Mouse (Mus musculus): ENCODE measurements at regions not wholly inside any gene's neighbourhood (a gene's known extent, or its start where the extent isn't known, plus 50 kb on each side); places are given as distances from the start of the nearest gene placed in this dataset.

DNA sequence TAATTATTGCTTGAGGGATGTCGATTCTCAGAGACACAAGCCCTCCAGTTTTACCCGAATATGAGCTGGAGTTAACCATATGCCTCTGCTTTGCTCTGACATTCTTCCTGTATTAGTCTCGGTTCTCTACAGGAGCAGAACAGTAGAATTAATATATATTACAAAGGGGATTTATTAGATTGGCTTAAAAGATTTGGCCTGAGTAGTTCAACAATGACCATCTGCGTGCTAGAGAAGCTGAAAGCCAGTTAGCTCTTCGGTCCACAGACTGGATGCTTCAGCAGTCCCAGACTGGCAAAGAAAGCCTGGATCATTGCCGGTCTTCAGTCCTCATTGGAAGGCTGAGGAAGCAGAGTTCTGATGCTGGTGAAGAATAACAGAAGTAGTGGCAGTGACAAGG, 100.4 kb upstream of the Gm9747 start:
- ATAC-seq (ENCODE audit: low FRiP score), result peak; percentile 14; the same call in 1 of the 2 replicates
- 58% methylated on average over 6 of the region's 6 CpGs for WGBS
- no peak overlapping the region for H3K4me2 ChIP-seq
- no peak overlapping the region for H3K4me3 ChIP-seq (replicated peaks)
- H3K4me1 ChIP-seq, result peaks cover 8% of the 10 kb centered on the region
- H3K27me3 ChIP-seq, result no peaks in the 10 kb centered on the region; the same call in 1 of the 2 replicates
- no peaks in the 10 kb centered on the region for H3K36me3 ChIP-seq (replicated peaks)
- H3K9ac ChIP-seq, result no peak overlapping the region
- H3K27ac ChIP-seq, result no peak overlapping the region
- no peaks in the 10 kb centered on the region for H3K9me3 ChIP-seq

DNA sequence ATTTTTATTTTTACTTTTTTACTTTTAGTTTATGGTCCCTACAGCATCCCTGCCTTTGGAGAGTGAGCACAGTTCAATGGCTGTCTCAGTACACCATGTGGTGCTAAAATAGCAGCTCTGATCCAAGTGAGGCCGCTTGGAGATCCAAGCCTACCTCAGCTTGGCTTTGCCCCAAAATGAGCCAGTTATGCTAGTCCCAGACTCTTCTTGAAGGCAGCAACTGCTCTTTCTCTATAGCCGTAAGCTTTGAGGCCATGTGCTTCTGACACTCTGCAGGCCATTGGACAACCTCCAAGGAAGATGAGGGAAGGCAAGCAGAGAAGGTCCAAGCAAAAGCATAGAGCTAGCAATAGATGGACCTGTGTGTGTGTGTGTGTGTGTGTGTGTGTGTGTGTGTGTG, 98.0 kb upstream of the Gm9747 start:
- Histone ChIP-seq H3K9ac (no peak overlapping the region), H3K4me1 (peaks cover 4% of the 10 kb centered on the region), H3K4me2 (no peak overlapping the region), H3K27me3 (no peaks in the 10 kb centered on the region), H3K9me3 (no peaks in the 10 kb centered on the region), H3K4me3 (replicated peaks) (no peak overlapping the region), H3K27ac (no peak overlapping the region), H3K36me3 (replicated peaks) (no peaks in the 10 kb centered on the region)
- no peak for ATAC-seq (ENCODE audit: low FRiP score)
- WGBS, result 93% methylated on average over 2 of the region's 2 CpGs

DNA sequence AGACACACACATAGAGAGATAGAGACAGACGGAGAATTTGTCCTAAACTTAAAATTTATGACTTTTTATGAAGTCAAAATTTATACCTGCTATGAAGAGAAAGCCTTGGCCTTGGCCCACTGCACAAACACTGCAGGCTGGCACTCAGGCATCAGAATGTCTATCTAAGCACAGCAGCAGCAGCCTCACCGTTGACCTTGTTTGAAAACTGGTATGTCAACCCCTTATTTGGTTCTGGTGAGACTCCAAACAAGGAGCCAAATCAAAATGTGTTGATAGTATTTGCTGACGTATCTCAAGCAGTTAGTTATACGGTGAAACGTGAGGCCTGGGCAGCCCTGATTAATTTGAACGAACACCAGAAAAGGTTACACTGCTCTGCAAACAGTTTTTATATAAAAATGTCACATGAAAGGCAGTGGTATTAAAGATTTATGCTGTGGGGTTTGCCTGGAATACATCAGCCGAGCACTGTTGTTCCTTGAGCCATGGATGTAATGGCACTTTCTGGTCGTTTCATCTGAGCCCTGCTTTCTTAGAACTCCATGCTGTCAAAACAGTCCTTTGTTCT, 97.1 kb upstream of the Gm9747 start:
- no peak for ATAC-seq (ENCODE audit: low FRiP score)
- Histone ChIP-seq H3K27me3 (no peaks in the 10 kb centered on the region), H3K27ac (no peak overlapping the region), H3K4me3 (replicated peaks) (no peak overlapping the region), H3K4me2 (no peak overlapping the region), H3K4me1 (peaks cover 4% of the 10 kb centered on the region; the same call in 1 of the 2 replicates), H3K9me3 (no peaks in the 10 kb centered on the region), H3K36me3 (replicated peaks) (no peaks in the 10 kb centered on the region), H3K9ac (no peak overlapping the region)
- WGBS, result 68% methylated on average over 8 of the region's 8 CpGs

DNA sequence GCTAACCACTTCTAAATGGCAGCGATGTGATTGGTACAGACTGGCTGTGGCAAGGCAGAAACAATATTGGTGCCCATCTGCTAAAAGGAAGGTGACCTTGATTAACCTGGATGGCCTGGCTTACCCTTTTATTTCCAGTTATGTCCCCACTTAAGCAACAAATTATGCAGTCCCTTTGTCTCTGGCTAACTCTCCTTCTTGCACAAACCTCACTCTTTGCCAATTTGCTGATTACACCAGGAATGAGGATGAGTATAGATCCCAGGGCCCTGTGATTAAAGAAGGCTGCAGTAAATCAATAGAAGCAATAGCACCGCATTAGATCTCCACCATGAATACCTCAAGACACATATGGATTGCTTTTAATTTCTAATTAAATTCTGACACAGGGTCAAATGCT, 87.7 kb upstream of the Gm9747 start:
- 0 out of 2 replicates have a peak, but pooled peaks cover 3% of the 10 kb centered on the region for H3K4me1 ChIP-seq
- H3K9ac ChIP-seq, result no peak overlapping the region
- no peak overlapping the region for H3K4me2 ChIP-seq
- WGBS, result 88% methylated on average over 2 of the region's 2 CpGs
- ATAC-seq (ENCODE audit: low FRiP score), result no peak
- H3K36me3 ChIP-seq (replicated peaks), result no peaks in the 10 kb centered on the region
- no peaks in the 10 kb centered on the region for H3K27me3 ChIP-seq
- H3K4me3 ChIP-seq (replicated peaks), result no peak overlapping the region
- H3K9me3 ChIP-seq, result no peaks in the 10 kb centered on the region
- no peak overlapping the region for H3K27ac ChIP-seq

DNA sequence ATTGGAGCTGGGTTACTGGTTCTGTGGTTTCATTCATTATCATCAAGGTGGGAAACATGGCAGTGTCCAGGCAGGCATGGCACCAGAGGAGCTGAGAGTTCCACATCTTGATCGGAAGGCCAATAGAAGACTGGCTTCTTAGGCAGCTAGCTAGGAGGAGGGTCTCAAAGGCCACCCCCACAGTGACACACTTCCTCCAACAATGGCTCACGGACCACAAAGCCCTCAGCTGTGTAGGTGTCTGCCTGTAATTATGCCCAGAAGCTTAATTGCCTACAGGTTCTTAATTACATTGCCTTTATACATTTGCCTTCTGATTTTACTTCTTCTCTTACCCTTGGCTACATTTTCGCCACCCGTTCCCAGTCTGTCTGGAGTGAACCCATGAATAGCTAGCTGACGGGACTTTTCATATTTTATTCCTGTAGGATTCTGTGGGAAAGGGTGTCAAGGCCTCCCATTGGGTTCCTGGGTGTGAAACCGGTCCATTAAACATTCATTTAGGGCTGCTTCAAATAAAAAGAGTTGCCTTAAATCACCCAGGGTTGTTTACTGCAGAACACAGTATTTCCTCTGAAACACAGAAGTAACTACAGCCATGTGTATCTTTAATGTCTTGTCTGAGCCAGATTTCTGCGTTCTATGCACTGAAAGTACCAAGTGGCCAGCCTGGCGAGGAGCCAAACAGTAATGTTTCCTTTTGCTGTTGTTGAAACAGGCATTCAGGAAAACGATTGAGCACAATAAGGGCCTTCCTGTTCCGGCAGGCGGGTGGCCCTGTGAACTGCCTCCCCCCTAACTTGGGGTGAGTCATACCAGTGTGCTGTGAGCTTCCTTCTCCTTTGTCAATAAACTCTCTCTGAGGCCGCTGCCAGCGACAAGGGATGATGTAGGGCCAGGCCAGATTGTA, 82.4 kb upstream of the Gm9747 start:
- no peak overlapping the region for H3K4me3 ChIP-seq (replicated peaks)
- WGBS, result 44% methylated on average over 13 of the region's 13 CpGs
- no peaks in the 10 kb centered on the region for H3K9me3 ChIP-seq
- no peaks in the 10 kb centered on the region for H3K36me3 ChIP-seq (replicated peaks)
- no peak overlapping the region for H3K27ac ChIP-seq
- H3K27me3 ChIP-seq, result 0 out of 2 replicates have a peak, but pooled peaks cover 2% of the 10 kb centered on the region
- peaks cover 12% of the 10 kb centered on the region; the same call in 1 of the 2 replicates for H3K4me1 ChIP-seq
- peak; percentile 87 for ATAC-seq (ENCODE audit: low FRiP score)
- H3K4me2 ChIP-seq, result no peak overlapping the region
- H3K9ac ChIP-seq, result no peak overlapping the region

DNA sequence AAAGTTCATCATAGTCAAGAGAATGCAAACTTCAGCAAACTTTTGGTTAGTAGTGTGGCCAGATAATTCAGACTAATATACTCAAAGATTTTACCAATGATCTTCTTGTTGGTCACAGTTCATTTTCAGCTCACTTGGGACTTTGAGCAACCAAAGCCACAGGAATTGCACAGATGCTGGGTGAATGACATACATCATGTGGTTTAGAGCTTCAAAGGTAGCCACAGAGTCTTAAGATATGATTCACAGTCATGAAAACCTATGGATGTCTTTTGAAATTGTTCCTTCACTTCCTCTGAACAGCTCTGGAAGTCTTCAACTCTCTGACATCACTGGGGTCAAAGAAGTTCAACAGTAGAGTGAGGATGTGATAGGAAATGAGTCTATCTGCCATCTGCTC, 77.0 kb upstream of the Gm9747 start:
- Histone ChIP-seq H3K9ac (no peak overlapping the region), H3K27ac (no peak overlapping the region), H3K4me2 (no peak overlapping the region), H3K27me3 (0 out of 2 replicates have a peak, but pooled peaks cover 2% of the 10 kb centered on the region), H3K9me3 (no peaks in the 10 kb centered on the region), H3K4me3 (replicated peaks) (no peak overlapping the region), H3K4me1 (0 out of 2 replicates have a peak, but pooled peaks cover 1% of the 10 kb centered on the region), H3K36me3 (replicated peaks) (no peaks in the 10 kb centered on the region)
- ATAC-seq (ENCODE audit: low FRiP score), result no peak

DNA sequence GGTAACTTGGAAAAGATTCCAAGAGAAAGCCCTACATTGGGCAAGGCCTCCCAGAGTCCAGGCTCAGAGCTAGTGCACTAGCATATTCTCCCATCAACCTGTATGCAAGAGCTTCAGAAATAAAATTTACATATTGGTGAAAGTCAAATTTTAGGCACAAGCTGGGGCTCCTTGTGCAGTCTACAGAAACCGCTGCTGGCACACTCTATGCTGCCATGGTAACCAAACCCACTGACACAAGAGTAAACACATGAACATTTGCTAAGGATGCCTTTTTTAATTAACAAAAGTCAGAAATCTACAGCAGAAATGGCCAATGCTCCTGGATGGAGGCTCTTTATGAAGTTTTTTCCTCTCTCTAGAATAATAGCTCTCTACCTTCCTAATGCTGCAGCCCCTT, 75.9 kb upstream of the Gm9747 start:
- Histone ChIP-seq H3K27me3 (0 out of 2 replicates have a peak, but pooled peaks cover 2% of the 10 kb centered on the region), H3K9ac (no peak overlapping the region), H3K9me3 (no peaks in the 10 kb centered on the region), H3K4me1 (no peaks in the 10 kb centered on the region), H3K27ac (no peak overlapping the region), H3K4me3 (replicated peaks) (no peak overlapping the region), H3K36me3 (replicated peaks) (no peaks in the 10 kb centered on the region), H3K4me2 (no peak overlapping the region)
- ATAC-seq (ENCODE audit: low FRiP score), result no peak
- WGBS, result 79% methylated on average over 1 of the region's 1 CpGs

DNA sequence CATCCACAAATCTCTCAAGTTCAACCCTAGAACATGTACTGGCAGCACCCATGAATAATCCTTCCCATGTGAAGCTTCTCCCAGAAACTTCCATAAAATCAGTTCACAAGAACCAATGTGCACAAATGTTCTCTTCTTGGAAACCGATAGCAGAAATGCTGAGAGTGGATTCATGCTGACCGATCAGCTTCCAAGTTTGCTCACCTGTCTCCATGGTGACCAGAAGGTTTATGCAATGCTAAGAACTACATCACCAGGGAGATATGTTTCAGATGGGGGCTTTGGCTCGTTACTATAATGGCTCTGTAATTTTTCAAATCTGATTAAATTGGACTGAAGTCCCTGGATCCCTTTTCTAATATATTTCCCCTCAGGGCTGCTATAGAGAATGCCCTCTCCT, 74.4 kb upstream of the Gm9747 start:
- ATAC-seq (ENCODE audit: low FRiP score), result no peak
- Histone ChIP-seq H3K4me1 (no peaks in the 10 kb centered on the region), H3K36me3 (replicated peaks) (no peaks in the 10 kb centered on the region), H3K4me2 (no peak overlapping the region), H3K27me3 (no peaks in the 10 kb centered on the region), H3K4me3 (replicated peaks) (no peak overlapping the region), H3K27ac (no peak overlapping the region), H3K9ac (no peak overlapping the region), H3K9me3 (no peaks in the 10 kb centered on the region)
- 72% methylated on average over 3 of the region's 3 CpGs for WGBS

DNA sequence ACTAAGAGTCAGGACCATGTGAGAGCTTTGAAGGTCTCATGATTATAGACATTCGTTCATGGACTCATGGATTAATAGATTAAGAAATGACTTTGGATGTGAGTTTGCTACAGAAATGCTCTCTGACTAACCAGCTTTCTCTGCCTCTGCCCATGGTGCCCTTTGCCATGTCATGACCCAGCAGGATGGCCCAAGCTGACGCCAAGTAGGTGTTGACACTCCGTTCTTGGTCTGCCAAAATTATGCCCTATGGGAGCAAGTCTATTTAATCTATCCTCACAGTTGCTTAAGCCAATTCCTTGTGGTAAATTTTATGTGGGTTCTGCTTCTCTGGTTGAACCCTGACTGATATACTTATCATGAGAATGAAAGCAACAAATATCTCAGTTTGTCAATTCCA, 73.7 kb upstream of the Gm9747 start:
- Histone ChIP-seq H3K4me2 (no peak overlapping the region), H3K4me1 (no peaks in the 10 kb centered on the region), H3K27me3 (no peaks in the 10 kb centered on the region), H3K9ac (no peak overlapping the region), H3K27ac (no peak overlapping the region), H3K36me3 (replicated peaks) (no peaks in the 10 kb centered on the region), H3K9me3 (no peaks in the 10 kb centered on the region), H3K4me3 (replicated peaks) (no peak overlapping the region)
- ATAC-seq (ENCODE audit: low FRiP score), result no peak
- WGBS, result 92% methylated on average over 3 of the region's 3 CpGs

DNA sequence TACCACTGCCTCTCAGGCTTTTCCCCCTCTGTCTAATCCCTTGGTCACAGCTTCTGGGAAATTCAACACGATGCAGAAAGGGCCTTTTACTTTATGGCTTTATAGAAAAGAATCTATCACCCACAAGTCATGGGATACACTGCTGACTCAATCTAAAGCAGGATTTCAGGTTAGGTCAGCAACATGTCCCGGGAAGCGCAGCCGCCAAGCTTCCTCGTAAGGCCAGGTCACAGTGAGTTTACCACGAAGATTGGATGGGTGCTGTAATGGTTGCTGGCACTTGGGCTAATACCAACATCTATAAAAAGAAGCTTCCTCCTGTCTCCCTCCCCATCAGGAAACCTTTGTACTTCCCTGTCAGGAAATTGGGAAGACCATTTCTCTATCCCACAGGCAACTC, 70.0 kb upstream of the Gm9747 start:
- Histone ChIP-seq H3K36me3 (replicated peaks) (no peaks in the 10 kb centered on the region), H3K4me3 (replicated peaks) (no peak overlapping the region), H3K27ac (no peak overlapping the region), H3K9me3 (no peaks in the 10 kb centered on the region), H3K9ac (no peak overlapping the region), H3K4me1 (no peaks in the 10 kb centered on the region), H3K4me2 (no peak overlapping the region), H3K27me3 (no peaks in the 10 kb centered on the region)
- 87% methylated on average over 6 of the region's 6 CpGs for WGBS
- no peak for ATAC-seq (ENCODE audit: low FRiP score)

DNA sequence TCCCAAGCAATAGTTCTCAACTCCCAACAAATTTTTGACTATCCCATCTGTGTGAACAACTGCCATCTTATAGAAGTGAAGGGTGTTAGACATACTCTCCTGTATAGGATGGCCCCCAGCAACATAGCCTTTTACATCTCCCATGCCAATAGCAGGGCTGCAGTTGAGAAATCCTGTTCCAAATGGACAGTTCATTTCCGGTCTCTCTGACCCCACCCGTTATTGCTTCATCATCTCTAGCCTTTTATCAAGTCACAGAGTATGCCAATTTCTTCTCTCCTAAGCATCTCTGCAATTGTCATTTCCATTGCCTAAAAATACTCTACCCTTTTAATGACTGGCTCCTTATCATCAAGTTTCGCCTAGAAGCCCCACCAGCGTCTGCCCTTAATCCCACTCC, 64.8 kb upstream of the Gm9747 start:
- Histone ChIP-seq H3K4me3 (replicated peaks) (no peak overlapping the region), H3K27me3 (no peaks in the 10 kb centered on the region), H3K4me1 (no peaks in the 10 kb centered on the region), H3K27ac (no peak overlapping the region), H3K9me3 (no peaks in the 10 kb centered on the region), H3K9ac (no peak overlapping the region), H3K4me2 (no peak overlapping the region), H3K36me3 (replicated peaks) (no peaks in the 10 kb centered on the region)
- 87% methylated on average over 4 of the region's 4 CpGs for WGBS
- ATAC-seq (ENCODE audit: low FRiP score), result no peak

DNA sequence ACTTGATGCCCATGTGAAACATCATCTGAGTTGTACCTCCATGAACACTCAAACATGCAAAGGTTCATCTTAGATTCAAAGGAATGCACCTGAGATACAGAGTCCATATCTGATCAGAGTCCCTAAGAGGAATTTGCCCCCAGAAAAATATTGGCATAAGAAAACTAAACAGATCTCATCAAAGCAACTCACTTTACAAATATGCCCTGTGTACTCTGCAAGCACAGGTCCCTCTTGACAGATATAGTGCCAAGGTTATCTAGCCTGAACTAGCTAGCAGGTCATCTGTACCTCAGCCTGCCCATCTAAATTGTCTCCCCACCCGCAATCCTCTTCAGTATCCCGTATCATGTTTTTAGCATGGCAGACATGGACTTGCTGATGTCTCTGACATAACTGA, 64.0 kb upstream of the Gm9747 start:
- H3K36me3 ChIP-seq (replicated peaks), result no peaks in the 10 kb centered on the region
- H3K4me2 ChIP-seq, result no peak overlapping the region
- H3K9ac ChIP-seq, result no peak overlapping the region
- ATAC-seq (ENCODE audit: low FRiP score), result no peak
- H3K4me1 ChIP-seq, result no peaks in the 10 kb centered on the region
- H3K4me3 ChIP-seq (replicated peaks), result no peak overlapping the region
- no peaks in the 10 kb centered on the region for H3K9me3 ChIP-seq
- no peaks in the 10 kb centered on the region for H3K27me3 ChIP-seq
- 97% methylated on average over 2 of the region's 2 CpGs for WGBS
- no peak overlapping the region for H3K27ac ChIP-seq

DNA sequence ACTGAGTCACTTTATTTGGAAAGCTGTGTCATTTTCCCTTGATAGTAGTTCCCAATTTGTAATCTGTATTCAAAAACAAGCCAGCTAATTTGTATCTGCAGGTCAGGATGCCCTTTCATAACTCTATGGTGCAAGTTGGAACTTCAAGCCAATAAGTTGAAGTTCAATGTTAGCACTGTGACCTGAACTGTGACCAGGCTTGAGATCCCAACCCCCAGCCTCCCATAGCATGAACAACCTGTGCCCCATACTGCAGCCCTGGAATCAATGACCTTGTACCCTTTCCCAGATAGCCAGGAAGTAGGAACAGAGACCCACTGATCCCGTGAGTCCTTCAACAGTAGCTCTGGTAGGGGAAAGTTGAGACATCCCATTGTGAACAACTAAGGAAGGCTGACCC, 52.5 kb upstream of the Gm9747 start:
- WGBS, result 77% methylated on average over 1 of the region's 1 CpGs
- no peak overlapping the region for H3K9ac ChIP-seq
- H3K4me2 ChIP-seq, result no peak overlapping the region
- no peak overlapping the region for H3K27ac ChIP-seq
- H3K4me3 ChIP-seq (replicated peaks), result no peak overlapping the region
- H3K27me3 ChIP-seq, result no peaks in the 10 kb centered on the region
- H3K9me3 ChIP-seq, result no peaks in the 10 kb centered on the region
- ATAC-seq (ENCODE audit: low FRiP score), result no peak
- H3K36me3 ChIP-seq (replicated peaks), result no peaks in the 10 kb centered on the region
- H3K4me1 ChIP-seq, result no peaks in the 10 kb centered on the region

All from forebrain, embryonic 12.5 days (tissue).